Mouse (Mus musculus): ENCODE results near the gene Srsf4.

DNA sequence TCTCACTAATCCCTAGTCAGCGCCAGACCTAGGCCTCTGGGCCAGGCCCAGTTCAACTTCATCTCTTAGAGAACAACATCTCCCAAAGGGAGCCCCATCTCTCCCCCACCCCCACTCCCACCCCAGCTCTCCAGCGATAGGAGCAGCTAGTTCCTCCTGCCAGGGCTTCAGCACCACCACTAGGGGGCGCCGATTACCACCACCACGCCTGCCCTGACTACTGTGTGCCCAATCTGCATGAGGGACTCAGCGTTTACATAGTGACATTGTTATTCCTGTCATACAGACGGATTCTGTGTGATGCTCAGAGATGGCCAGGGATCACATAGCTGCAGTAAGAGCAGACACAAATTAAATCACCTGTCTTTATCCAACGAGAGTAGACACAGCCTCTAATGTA is 47.6 kb upstream of the Srsf4 start:
- no peak for TF ChIP-seq RCOR1 (conservative IDR thresholded peaks at IDR 0.05; ENCODE audit: low read depth, low read length)
- no peak for TF ChIP-seq USF2 (conservative IDR thresholded peaks at IDR 0.05; ENCODE audit: low read depth, low read length)
- peak; percentile 43; the same call in 1 of the 2 replicates for TF ChIP-seq SMC3 (IDR thresholded peaks at IDR 0.05; ENCODE audit: low read depth, low read length)
- TF ChIP-seq IRF4 (IDR thresholded peaks at IDR 0.05; ENCODE audit: low read depth, low read length) = no peak
- TF ChIP-seq CTCF (conservative IDR thresholded peaks at IDR 0.05 in 1 of 2, IDR thresholded peaks at IDR 0.05 in 1 of 2; ENCODE audit: low read depth in 2 of 2, low read length in 2 of 2) = peak; percentile 44 to 67; a peak in 3 of 4 replicates
- no peak for TF ChIP-seq EP300 (IDR thresholded peaks at IDR 0.05; ENCODE audit: low read length)
